Mouse (Mus musculus) bone marrow, adult 2 months (tissue): ENCODE measurements around the gene Pla2g12b.

Experiments
- CTCF ChIP-seq: fragments of 200-500 bp; IDR thresholded peaks from 2 replicates; pipeline ENCODE4 v1.5.1; 2011; ENCODE audit warnings: low read length, control low read depth; ENCODE audit not compliant: control insufficient read depth, insufficient read depth
- POLR2A ChIP-seq: fragments of 200-500 bp; IDR thresholded peaks from 2 replicates; pipeline ENCODE4 v1.6.1; 2011; ENCODE audit warnings: low read depth, mild to moderate bottlenecking, control low read depth, low read length, borderline replicate concordance; ENCODE audit not compliant: control insufficient read depth

DNA sequence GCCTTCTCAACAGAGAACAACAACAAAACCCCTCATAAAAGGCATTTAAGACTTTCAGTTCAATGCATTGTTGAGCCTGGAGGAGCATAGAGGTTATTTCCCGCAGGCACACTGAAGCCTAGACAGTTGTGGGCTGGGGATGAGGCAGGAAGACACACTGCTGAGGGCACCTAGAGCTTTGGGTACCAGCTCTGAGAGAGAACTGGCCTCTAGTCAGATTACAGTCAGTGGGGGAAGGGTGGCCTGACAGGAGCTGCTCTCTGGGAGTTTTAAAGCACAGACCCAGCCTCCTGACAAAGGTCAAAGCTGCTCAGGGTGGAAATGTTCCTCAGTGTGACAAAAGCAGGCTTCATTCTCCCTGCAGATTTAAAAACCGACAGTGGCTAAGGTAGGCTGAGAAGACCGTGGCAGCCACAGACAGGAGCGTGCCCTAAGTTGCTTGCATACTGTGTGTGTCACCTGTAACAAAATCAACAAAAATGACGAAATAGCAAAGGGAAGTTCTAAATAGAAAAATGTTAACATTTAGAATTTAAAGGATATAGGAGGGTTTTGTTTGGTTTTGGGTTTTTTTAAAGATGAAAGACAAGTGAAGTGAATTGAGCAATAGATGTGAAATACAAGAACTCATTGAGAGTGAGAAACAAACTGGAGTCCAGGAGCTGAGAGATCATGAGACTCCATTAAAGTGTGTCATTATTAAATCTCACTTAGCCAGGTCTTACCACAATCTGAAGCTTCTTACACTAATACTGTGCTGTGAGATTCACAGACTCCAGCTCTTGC is 37.5 kb upstream of the Pla2g12b start:
- TF ChIP-seq POLR2A (no peak), CTCF (no peak)
